Mouse (Mus musculus) hindbrain, embryonic 10.5 days (tissue): Measurements from ENCODE around the gene Aldh16a1. TPM values are rescaled to one million over a fixed set of nuclear protein-coding genes. Genes with fewer than 3 reads are reported as not detected.
A peak's percentile ranks its signal among the peaks of the same experiment; 100 is the strongest.
"Not testable (repeated sequence)": the region's sequence is repeated elsewhere in the genome, so short reads cannot be mapped to it uniquely, and the experiment has no call there.

Source experiments
- DNase-seq: peaks from one replicate; pipeline ENCODE4 v3.0.0-alpha.2; 2017; ENCODE audit warnings: low spot score
- H3K27ac ChIP-seq: fragments of 300-500 bp; sonication (generic); 2 replicates; pipeline ENCODE4 v1.5.1; 2016; ENCODE audit warnings: mild to moderate bottlenecking, moderate library complexity
- H3K27me3 ChIP-seq: fragments of 300-500 bp; sonication (generic); 2 replicates; pipeline ENCODE4 v1.6.1; 2016; ENCODE audit warnings: mild to moderate bottlenecking; ENCODE audit not compliant: poor library complexity, insufficient read depth, severe bottlenecking
- H3K36me3 ChIP-seq: fragments of 300-500 bp; sonication (generic); 2 replicates; pipeline ENCODE4 v1.6.1; 2016; ENCODE audit warnings: mild to moderate bottlenecking, moderate library complexity
- H3K4me1 ChIP-seq: fragments of 300-500 bp; sonication (generic); replicated peaks from 2 replicates; pipeline ENCODE4 v1.6.1; 2016; ENCODE audit warnings: mild to moderate bottlenecking
- H3K4me3 ChIP-seq: fragments of 300-500 bp; sonication (generic); 2 replicates; pipeline ENCODE4 v1.5.1; 2016; ENCODE audit warnings: mild to moderate bottlenecking, moderate library complexity
- H3K9me3 ChIP-seq: fragments of 300-500 bp; sonication (generic); 2 replicates; pipeline ENCODE4 v1.6.1; 2016; ENCODE audit warnings: mild to moderate bottlenecking, moderate library complexity
- WGBS: fragments of 180-500 bp; shearing (Covaris S2); methylation state at CpG from one replicate; pipeline ENCODE4 v1.1.7; 2016; 5-methylcytosine and 5-hydroxymethylcytosine counted together
- polyA plus RNA-seq: library from polyadenylated mRNA; unstranded; fragments of >200 nt; fragmentation: Nextera tagmentation; extraction: Ambion mirVana; gene quantifications from 2 replicates; pipeline ENCODE4 v1.2.1, GENCODE M21; 2016

Aldh16a1 gene
- polyA plus RNA-seq, 1 experiment from 2014 or later = 54.5 TPM

GRCm38 (mm10) chr7:45174567-45175280, 20.3 kb upstream of the Aldh16a1 start:
- H3K27me3 ChIP-seq = peaks cover 99% of the 10 kb centered on the region
- 3% methylated on average over 29 of the region's 29 CpGs for WGBS
- H3K9me3 ChIP-seq = peaks cover 28% of the 10 kb centered on the region
- peaks cover 28% of the 10 kb centered on the region for H3K4me1 ChIP-seq
- peak overlapping the region; percentile 35 for H3K4me3 ChIP-seq
- DNase-seq = no peak
- H3K27ac ChIP-seq = 0 out of 2 replicates have a peak overlapping the region, but pooled peaks have one; percentile 46
- H3K36me3 ChIP-seq = no peaks in the 10 kb centered on the region

GRCm38 (mm10) chr7:45173772-45174171, 19.4 kb upstream of the Aldh16a1 start:
- peaks cover 30% of the 10 kb centered on the region for H3K4me1 ChIP-seq
- not testable (repeated sequence) for H3K4me3 ChIP-seq, H3K36me3 ChIP-seq, H3K27ac ChIP-seq, DNase-seq
- peaks cover 38% of the 10 kb centered on the region for H3K9me3 ChIP-seq
- WGBS = 52% methylated on average over 1 of the region's 1 CpGs
- peaks cover 99% of the 10 kb centered on the region for H3K27me3 ChIP-seq

DNA sequence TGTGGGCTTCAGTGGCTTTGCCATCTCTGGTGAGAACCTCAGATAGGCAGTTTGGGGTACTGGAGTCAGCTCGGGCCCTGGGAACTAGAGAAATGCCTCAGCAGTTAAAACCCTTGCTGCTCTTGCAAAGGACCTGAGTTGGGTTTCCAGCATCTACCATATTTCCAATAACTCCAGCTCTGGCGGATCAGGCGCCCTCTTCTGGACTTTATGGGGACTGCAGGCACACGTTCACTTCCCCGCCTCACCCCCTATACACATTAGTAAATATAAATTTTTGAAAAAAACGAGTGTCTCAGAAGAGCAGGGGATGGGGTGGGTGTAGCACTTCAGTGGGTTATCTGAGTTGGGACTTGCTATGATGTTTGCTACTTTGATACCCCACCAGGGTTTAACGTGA, 18.6 kb upstream of the Aldh16a1 start:
- no peak overlapping the region for H3K4me3 ChIP-seq
- no peak for DNase-seq
- H3K36me3 ChIP-seq = no peaks in the 10 kb centered on the region
- WGBS = 57% methylated on average over 7 of the region's 7 CpGs
- H3K9me3 ChIP-seq = peaks cover 39% of the 10 kb centered on the region
- H3K4me1 ChIP-seq = peaks cover 38% of the 10 kb centered on the region
- peaks cover 99% of the 10 kb centered on the region for H3K27me3 ChIP-seq
- no peak overlapping the region for H3K27ac ChIP-seq

GRCm38 (mm10) chr7:45169495-45169894, 15.1 kb upstream of the Aldh16a1 start:
- no peak overlapping the region for H3K27ac ChIP-seq
- no peak overlapping the region for H3K4me3 ChIP-seq
- peaks cover 22% of the 10 kb centered on the region for H3K4me1 ChIP-seq

DNA sequence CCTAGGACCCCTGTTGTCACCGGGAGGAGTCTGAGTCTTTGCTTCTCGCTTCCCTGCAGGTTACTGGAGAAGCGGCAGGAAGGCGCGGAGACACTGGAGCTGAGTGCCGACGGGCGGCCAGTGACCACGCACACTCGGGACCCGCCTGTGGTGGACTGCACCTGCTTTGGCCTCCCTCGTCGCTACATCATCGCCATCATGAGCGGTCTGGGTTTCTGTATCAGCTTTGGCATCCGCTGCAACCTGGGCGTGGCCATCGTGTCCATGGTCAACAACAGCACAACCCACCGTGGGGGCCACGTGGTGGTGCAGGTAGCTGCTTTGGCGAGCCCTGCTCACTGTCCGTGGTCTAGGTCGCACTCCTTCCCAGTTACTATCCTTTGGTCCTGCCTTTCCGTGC, 14.3 kb upstream of the Aldh16a1 start:
- no peak overlapping the region; the same call in 1 of the 2 replicates for H3K27ac ChIP-seq
- peaks cover 28% of the 10 kb centered on the region for H3K4me1 ChIP-seq
- H3K9me3 ChIP-seq = peaks cover 39% of the 10 kb centered on the region
- 0 out of 2 replicates have a peak overlapping the region, but pooled peaks have one; percentile 2 for H3K4me3 ChIP-seq
- no peaks in the 10 kb centered on the region for H3K36me3 ChIP-seq
- DNase-seq = no peak
- WGBS = 6% methylated on average over 24 of the region's 24 CpGs
- peaks cover 99% of the 10 kb centered on the region for H3K27me3 ChIP-seq

More at GRCm38 (mm10) chr7:45169495-45169894, 15.1 kb upstream of the Aldh16a1 start:
- no peaks in the 10 kb centered on the region for H3K36me3 ChIP-seq
- H3K27me3 ChIP-seq = peaks cover 99% of the 10 kb centered on the region
- no peak for DNase-seq
- peaks cover 39% of the 10 kb centered on the region for H3K9me3 ChIP-seq
- 91% methylated on average over 3 of the region's 3 CpGs for WGBS

- H3K27ac ChIP-seq = peak overlapping the region; percentile 66
- 2% methylated on average over 19 of the region's 19 CpGs for WGBS
Measured at GRCm38 (mm10) chr7:45167761-45168445, 13.5 kb upstream of the Aldh16a1 start.

DNA sequence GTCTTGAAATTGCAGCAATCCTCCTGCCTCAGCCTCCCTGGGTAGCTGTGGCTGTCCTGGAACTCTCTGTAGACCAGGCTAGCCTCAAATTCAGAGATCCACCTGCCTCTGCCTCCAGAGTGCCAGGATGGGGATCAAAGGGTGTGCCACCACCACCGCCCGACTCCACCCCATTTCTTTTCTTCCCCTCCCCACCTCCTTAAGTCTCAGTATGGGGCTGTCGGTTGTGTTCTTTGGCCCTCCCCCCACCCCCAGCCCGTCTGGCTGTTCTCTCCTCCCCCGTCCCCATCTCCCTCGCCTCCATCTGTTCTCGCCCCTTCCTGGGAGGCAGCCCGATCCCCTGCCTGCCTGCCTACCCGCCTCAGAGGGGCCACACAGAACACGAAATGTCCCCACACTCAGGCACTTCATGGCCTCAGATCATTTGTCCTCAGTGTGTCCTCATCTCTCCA, 12.6 kb upstream of the Aldh16a1 start:
- H3K27ac ChIP-seq = peak overlapping the region; percentile 51; the same call in 1 of the 2 replicates

More at GRCm38 (mm10) chr7:45167761-45168445, 13.5 kb upstream of the Aldh16a1 start:
- Histone ChIP-seq H3K36me3 (no peaks in the 10 kb centered on the region), H3K4me3 (peak overlapping the region; percentile 16; the same call in 1 of the 2 replicates), H3K27me3 (peaks cover 100% of the 10 kb centered on the region), H3K9me3 (peaks cover 38% of the 10 kb centered on the region), H3K4me1 (peaks cover 30% of the 10 kb centered on the region)
- DNase-seq = no peak

DNA sequence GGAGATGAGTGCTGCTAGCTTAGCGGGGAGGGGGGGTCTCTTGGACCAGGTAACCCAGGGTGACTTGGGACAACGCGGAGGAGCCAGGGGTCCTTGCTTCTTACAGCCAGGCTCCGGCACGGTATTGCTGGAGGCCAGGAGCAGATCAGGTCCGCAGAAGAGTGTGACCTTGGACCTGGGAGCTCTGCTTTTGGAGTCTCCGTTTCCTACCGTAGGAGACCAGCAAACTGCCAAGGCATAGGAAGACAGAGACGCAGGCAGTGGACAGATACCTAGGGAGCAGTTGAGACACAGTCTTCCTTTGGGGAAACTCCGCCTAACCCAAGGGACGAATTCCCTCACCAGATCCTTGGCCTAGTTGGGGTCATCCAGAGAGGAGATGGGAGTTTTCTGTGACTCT, 11.3 kb upstream of the Aldh16a1 start:
- H3K27ac ChIP-seq = no peak overlapping the region

More for the DNA sequence above, 12.6 kb upstream of the Aldh16a1 start:
- 26% methylated on average over 10 of the region's 10 CpGs for WGBS
- H3K9me3 ChIP-seq = peaks cover 31% of the 10 kb centered on the region
- no peaks in the 10 kb centered on the region for H3K36me3 ChIP-seq
- peak overlapping the region; percentile 16; the same call in 1 of the 2 replicates for H3K4me3 ChIP-seq
- H3K4me1 ChIP-seq = peaks cover 38% of the 10 kb centered on the region
- no peak for DNase-seq
- H3K27me3 ChIP-seq = peaks cover 98% of the 10 kb centered on the region

GRCm38 (mm10) chr7:45164833-45165232, 10.4 kb upstream of the Aldh16a1 start:
- Histone ChIP-seq H3K36me3 (peaks cover 14% of the 10 kb centered on the region), H3K27me3 (peaks cover 77% of the 10 kb centered on the region), H3K9me3 (peaks cover 12% of the 10 kb centered on the region), H3K4me3 (no peak overlapping the region), H3K27ac (no peak overlapping the region), H3K4me1 (peaks cover 44% of the 10 kb centered on the region)
- DNase-seq = no peak
- 70% methylated on average over 5 of the region's 5 CpGs for WGBS

More for the DNA sequence above, 11.3 kb upstream of the Aldh16a1 start:
- Histone ChIP-seq H3K4me3 (no peak overlapping the region), H3K36me3 (peaks cover 5% of the 10 kb centered on the region), H3K4me1 (peaks cover 44% of the 10 kb centered on the region), H3K27me3 (peaks cover 85% of the 10 kb centered on the region), H3K9me3 (peaks cover 20% of the 10 kb centered on the region)
- 38% methylated on average over 11 of the region's 11 CpGs for WGBS
- DNase-seq = no peak

DNA sequence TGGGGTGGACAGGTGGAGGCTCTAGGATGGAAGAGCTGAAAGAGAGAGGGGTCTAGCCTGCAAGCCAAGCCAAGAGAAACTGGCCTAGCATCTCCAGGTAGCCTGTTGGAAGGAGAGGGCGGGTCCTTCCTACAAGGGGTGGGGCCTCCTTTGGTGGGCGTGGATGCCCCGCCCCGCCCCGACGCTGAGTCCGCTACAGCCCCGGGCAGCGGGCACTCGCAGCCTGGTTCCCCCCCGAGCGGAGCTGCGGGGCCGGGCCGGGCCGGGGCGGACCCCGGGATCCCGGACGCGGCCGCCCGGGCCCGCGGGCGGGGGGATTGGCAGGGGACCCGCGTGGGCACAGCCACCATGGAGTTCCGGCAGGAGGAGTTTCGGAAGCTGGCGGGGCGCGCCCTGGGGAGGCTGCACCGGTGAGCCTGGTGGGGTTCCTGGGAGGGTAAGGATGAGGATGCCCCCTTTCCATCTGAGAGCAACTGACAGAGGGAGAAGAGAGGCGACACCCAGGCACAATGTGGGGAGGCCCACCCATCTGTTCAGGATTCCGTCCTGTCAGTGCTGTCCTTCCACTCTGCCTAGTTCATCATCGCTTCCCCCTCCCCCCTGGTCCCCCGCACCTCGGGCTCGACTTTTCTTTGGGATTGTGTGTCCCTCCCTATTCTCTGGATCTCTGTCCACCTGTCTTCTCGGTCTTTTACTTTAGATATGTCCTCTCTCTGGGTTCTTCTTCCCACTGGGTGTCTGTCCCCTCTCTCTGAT, 9.5 kb upstream of the Aldh16a1 start, which contains the start of gene Slc17a7:
Gene Slc17a7 (plus strand): TSS at position 215 of the 756 bp plus-strand sequence.
- Histone ChIP-seq H3K4me1 (peaks cover 44% of the 10 kb centered on the region), H3K9me3 (peaks cover 3% of the 10 kb centered on the region), H3K4me3 (peak within 1 kb of the TSS; percentile 52), H3K27ac (peak within 1 kb of the TSS; percentile 53; the same call in 1 of the 2 replicates), H3K27me3 (peaks cover 67% of the 10 kb centered on the region), H3K36me3 (peaks cover 23% of the 10 kb centered on the region)
- no peak for DNase-seq
- WGBS = 1% methylated on average over 41 of the region's 41 CpGs

- Histone ChIP-seq H3K36me3 (peaks cover 31% of the 10 kb centered on the region), H3K4me1 (peaks cover 36% of the 10 kb centered on the region), H3K9me3 (no peaks in the 10 kb centered on the region), H3K27me3 (peaks cover 59% of the 10 kb centered on the region), H3K4me3 (peak overlapping the region; percentile 52; the same call in 1 of the 2 replicates), H3K27ac (no peak overlapping the region)
- no peak for DNase-seq
- WGBS = 73% methylated on average over 9 of the region's 9 CpGs
Measured at GRCm38 (mm10) chr7:45162996-45163615, 8.7 kb upstream of the Aldh16a1 start.

GRCm38 (mm10) chr7:45162551-45162950, 8.2 kb upstream of the Aldh16a1 start:
- H3K27me3 ChIP-seq = peaks cover 54% of the 10 kb centered on the region
- peak overlapping the region; percentile 52 for H3K4me3 ChIP-seq
- DNase-seq = no peak
- WGBS = 27% methylated on average over 6 of the region's 6 CpGs
- peaks cover 36% of the 10 kb centered on the region for H3K36me3 ChIP-seq
- H3K9me3 ChIP-seq = no peaks in the 10 kb centered on the region
- peak overlapping the region; percentile 66; the same call in 1 of the 2 replicates for H3K27ac ChIP-seq
- H3K4me1 ChIP-seq = peaks cover 31% of the 10 kb centered on the region
